Mouse (Mus musculus) heart, adult 2 months (tissue): Measurements from ENCODE around the gene Nans.

Source experiments
- CTCF ChIP-seq: fragments of 200-600 bp; IDR thresholded peaks from 2 replicates; pipeline ENCODE4 v1.8.1; 2022; ENCODE audit warnings: antibody characterized with exemption, mild to moderate bottlenecking, moderate library complexity
- EP300 ChIP-seq: fragments of 200-500 bp; IDR thresholded peaks from 2 replicates; pipeline ENCODE4 v1.6.1; 2011; ENCODE audit warnings: low read depth, low read length, control low read depth; ENCODE audit not compliant: insufficient read depth
- POLR2A ChIP-seq: fragments of 200-500 bp; IDR thresholded peaks from 2 replicates; pipeline ENCODE4 v1.6.1; 2011; ENCODE audit warnings: mild to moderate bottlenecking, low read depth, low read length, control low read depth; ENCODE audit not compliant: insufficient read depth

DNA sequence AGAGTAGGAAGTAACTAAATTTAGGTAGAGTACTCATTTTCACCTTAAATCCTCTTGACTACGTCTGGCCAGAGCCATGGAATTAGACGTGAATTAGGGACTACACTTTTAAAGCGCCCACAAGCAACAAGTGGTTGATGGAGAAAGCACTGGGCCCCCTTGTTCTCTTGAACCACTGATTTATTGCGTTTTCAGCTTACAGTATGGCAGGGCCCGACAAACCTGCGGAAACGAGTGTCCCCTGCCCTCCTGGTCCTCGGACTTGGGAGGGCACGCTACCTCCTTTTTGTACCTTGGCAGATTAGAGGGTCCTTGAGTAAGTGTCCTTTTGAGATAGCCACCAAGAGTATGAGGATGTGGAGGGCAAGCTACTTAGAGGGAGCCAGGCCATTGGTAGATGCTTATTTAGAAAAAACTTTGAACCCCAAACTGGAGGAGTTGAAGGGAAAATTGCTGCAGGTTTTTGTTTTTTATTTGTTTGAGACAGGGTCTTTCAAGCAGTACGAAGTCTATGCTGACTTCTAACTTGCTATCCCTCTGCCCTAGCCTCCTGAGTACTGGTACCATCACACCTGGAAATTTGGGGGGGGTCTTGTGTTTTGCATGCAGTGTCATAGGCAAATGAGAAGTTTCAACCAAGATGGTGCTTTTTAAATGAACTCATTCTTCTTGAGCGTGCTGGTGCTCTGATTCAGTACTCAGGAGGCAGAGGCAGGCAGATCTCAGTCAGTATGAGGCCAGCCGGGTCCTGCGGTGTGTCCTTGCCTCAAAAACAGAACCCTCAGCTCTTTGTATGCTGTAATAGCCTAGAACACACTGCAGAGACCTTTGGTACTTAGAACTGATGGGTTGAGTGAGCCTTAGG is 36.0 kb upstream of the Nans start:
- TF ChIP-seq EP300 (no peak), CTCF (no peak), POLR2A (no peak)
